In the genomic region with DNA sequence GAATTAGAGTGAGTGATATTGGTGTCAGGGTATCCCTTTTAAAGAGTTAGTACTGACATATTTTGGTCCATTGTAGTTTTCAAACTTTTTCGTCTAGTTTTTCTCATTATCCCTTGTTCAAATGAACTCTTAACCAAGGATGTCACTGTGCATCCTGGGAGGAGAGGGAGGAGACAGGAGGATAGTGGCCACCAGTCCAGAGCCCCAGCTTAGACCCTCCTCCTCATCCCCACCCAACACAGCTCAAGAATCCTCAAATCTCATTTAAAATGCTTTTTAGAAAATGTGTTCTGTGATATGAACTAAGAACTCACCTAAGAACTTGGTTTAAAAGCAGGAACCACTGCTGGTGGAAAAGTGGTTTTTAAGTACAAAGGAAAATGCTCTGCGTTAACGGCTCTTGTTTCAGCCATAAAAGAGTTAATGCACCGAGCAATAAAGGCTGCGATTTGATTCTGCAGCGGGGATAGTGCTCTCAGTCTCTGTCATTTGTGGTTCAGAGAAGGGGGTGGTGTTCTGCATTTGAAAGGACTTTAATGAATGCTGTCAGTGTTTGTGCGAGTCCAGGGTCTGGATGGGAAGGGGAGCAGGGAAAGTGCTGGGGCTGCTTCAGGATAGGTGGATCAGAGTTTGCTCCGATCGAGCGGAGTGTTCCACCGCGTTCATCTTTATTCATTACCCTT, we compare ENCODE assay signal across 7 mouse cellular contexts. TPM values are rescaled to one million over a fixed set of nuclear protein-coding genes. Genes with fewer than 3 reads are reported as not detected.
DNase-seq lines count a peak whose midpoint lies in the region; ATAC-seq and TF ChIP-seq lines count a peak whose summit lies in the region.

No protein-coding gene starts in this region.

- peaks cover 7% of the 10 kb centered on the region; the same call in 1 of the 2 replicates for H3K4me1 ChIP-seq in lung, embryonic 16.5 days (replicated peaks; ENCODE audit: control insufficient read depth, insufficient read depth, low read length)
- peaks cover 5% of the 10 kb centered on the region for H3K4me1 ChIP-seq in embryonic fibroblast, embryonic 13.5 days (ENCODE audit: control insufficient read depth, insufficient read depth, low read length)
- 0 out of 2 replicates have a peak, but pooled peaks cover 3% of the 10 kb centered on the region for H3K4me1 ChIP-seq in midbrain, postnatal 0 days (ENCODE audit: insufficient read depth, low read length)

- H3K4me3 ChIP-seq in lung, embryonic 16.5 days (ENCODE audit: low read length), result peak overlapping the region; percentile 37
- peak overlapping the region; percentile 40 for H3K4me3 ChIP-seq in embryonic fibroblast, embryonic 13.5 days (ENCODE audit: insufficient read depth, low read length)
- peak overlapping the region; percentile 54 for H3K4me3 ChIP-seq in midbrain, postnatal 0 days (ENCODE audit: low read depth, low read length)

- peak overlapping the region; percentile 50 for H3K9ac ChIP-seq in lung, embryonic 16.5 days (ENCODE audit: low read length)
- H3K9ac ChIP-seq in midbrain, postnatal 0 days (replicated peaks; ENCODE audit: low read length, poor library complexity, severe bottlenecking), result peak overlapping the region; percentile 68

- no peak overlapping the region for H3K27ac ChIP-seq in lung, embryonic 16.5 days (ENCODE audit: low read length)
- H3K27ac ChIP-seq in embryonic fibroblast, embryonic 13.5 days (ENCODE audit: insufficient read depth, low read length), result no peak overlapping the region
- peak overlapping the region; percentile 75 for H3K27ac ChIP-seq in midbrain, postnatal 0 days (ENCODE audit: low read depth, low read length)

- peak overlapping the region; percentile 58 for H3K4me2 ChIP-seq in lung, embryonic 16.5 days (ENCODE audit: low read depth, low read length)
- peak overlapping the region; percentile 44 for H3K4me2 ChIP-seq in midbrain, postnatal 0 days (ENCODE audit: low read depth, low read length, poor library complexity, severe bottlenecking)

- H3K36me3 ChIP-seq in lung, embryonic 16.5 days (ENCODE audit: control insufficient read depth, insufficient read depth, low read length), result no peaks in the 10 kb centered on the region
- no peaks in the 10 kb centered on the region for H3K36me3 ChIP-seq in midbrain, postnatal 0 days (ENCODE audit: insufficient read depth, low read length)

- ATAC-seq in lung, embryonic 16.5 days (ENCODE audit: low read depth), result no peak
- peak; percentile 87 for ATAC-seq in midbrain, postnatal 0 days (ENCODE audit: low FRiP score)

- DNase-seq in lung, adult 18-20 months, result no peak
- DNase-seq in layer of hippocampus, adult 18-20 months (ENCODE audit: low spot score in 2 of 2), result peak; percentile 27 to 56
- DNase-seq in midbrain, postnatal 0 days (ENCODE audit: low spot score), result peak; percentile 82
- DNase-seq in MN1 (ENCODE audit: low spot score), result no peak
- no peak for DNase-seq in urinary bladder, postnatal 4 days (ENCODE audit: low spot score in 2 of 2)

- TF ChIP-seq POLR2A in embryonic fibroblast, embryonic 13.5 days (IDR thresholded peaks at IDR 0.05; ENCODE audit: low read depth, low read length), result no peak

- H3K9me3 ChIP-seq in lung, embryonic 16.5 days (ENCODE audit: control insufficient read depth, low read length), result no peaks in the 10 kb centered on the region
- H3K9me3 ChIP-seq in midbrain, postnatal 0 days (ENCODE audit: low read length), result no peaks in the 10 kb centered on the region

- no peaks in the 10 kb centered on the region for H3K27me3 ChIP-seq in lung, embryonic 16.5 days (ENCODE audit: control insufficient read depth, insufficient read depth, low read depth, low read length)
- H3K27me3 ChIP-seq in midbrain, postnatal 0 days (ENCODE audit: insufficient read depth, low read length), result no peaks in the 10 kb centered on the region

- TF ChIP-seq CTCF in embryonic fibroblast, embryonic 13.5 days (IDR thresholded peaks at IDR 0.05; ENCODE audit: borderline replicate concordance, insufficient read depth, low read length), result no peak
- TF ChIP-seq CTCF in midbrain, postnatal 0 days (IDR thresholded peaks at IDR 0.05), result no peak

- WGBS in lung, embryonic 16.5 days, result 11% methylated on average over 12 of the region's 12 CpGs
- 4% methylated on average over 12 of the region's 12 CpGs for WGBS in midbrain, postnatal 0 days

RNA-seq across cellular contexts. Expression of a gene that starts 23.3 kb away (rescaled TPM):
- 19.7 and 24.9 TPM in 2 replicates for polyA plus RNA-seq in lung, embryonic 16.5 days (2015; fragmentation: Nextera tagmentation; extraction: Ambion mirVana)
- 34.2 and 35.5 TPM in 2 replicates for polyA plus RNA-seq in embryonic fibroblast, embryonic 13.5 days (2011; ENCODE audit: insufficient read length, low read depth, missing spikeins)
- 10 to 100 TPM; 49.7 to 50.7 TPM for total RNA-seq in layer of hippocampus, adult 18-20 months (2021)
- 62.1 and 64.4 TPM in 2 replicates for total RNA-seq in midbrain, postnatal 0 days (2014; rRNA removed)
- polyA plus RNA-seq in midbrain, postnatal 0 days (2015; fragmentation: Nextera tagmentation; extraction: Ambion mirVana), result 56.6 and 61.2 TPM in 2 replicates

RNA-seq across cellular contexts. Expression of a gene that starts 38.7 kb away (rescaled TPM):
- 0.55 and 0.77 TPM in 2 replicates for polyA plus RNA-seq in lung, embryonic 16.5 days (2015; fragmentation: Nextera tagmentation; extraction: Ambion mirVana)
- polyA plus RNA-seq in embryonic fibroblast, embryonic 13.5 days (2011; ENCODE audit: insufficient read length, low read depth, missing spikeins), result not detected in 2 replicates
- under 1 TPM; 0.37 to 0.53 TPM for total RNA-seq in layer of hippocampus, adult 18-20 months (2021)
- not detected in 2 replicates for total RNA-seq in midbrain, postnatal 0 days (2014; rRNA removed)
- 0.11 and 0.23 TPM in 2 replicates for polyA plus RNA-seq in midbrain, postnatal 0 days (2015; fragmentation: Nextera tagmentation; extraction: Ambion mirVana)

Comparison
In these comparisons a context has a peak if more than half of its experiments do, and no peak if none do; other contexts are left out.
1. DNase-seq: peak in layer of hippocampus, adult 18-20 months (2 of 2) and midbrain, postnatal 0 days (single experiment); none in lung, adult 18-20 months (0 of 2), MN1 (single experiment) and urinary bladder, postnatal 4 days (0 of 2).
2. Peak in every context shown above with its lines, with median percentiles within 50 percentile points of each other: H3K4me3 ChIP-seq.